Comparison of ENCODE assay signal across 8 mouse cellular contexts in the genomic region with DNA sequence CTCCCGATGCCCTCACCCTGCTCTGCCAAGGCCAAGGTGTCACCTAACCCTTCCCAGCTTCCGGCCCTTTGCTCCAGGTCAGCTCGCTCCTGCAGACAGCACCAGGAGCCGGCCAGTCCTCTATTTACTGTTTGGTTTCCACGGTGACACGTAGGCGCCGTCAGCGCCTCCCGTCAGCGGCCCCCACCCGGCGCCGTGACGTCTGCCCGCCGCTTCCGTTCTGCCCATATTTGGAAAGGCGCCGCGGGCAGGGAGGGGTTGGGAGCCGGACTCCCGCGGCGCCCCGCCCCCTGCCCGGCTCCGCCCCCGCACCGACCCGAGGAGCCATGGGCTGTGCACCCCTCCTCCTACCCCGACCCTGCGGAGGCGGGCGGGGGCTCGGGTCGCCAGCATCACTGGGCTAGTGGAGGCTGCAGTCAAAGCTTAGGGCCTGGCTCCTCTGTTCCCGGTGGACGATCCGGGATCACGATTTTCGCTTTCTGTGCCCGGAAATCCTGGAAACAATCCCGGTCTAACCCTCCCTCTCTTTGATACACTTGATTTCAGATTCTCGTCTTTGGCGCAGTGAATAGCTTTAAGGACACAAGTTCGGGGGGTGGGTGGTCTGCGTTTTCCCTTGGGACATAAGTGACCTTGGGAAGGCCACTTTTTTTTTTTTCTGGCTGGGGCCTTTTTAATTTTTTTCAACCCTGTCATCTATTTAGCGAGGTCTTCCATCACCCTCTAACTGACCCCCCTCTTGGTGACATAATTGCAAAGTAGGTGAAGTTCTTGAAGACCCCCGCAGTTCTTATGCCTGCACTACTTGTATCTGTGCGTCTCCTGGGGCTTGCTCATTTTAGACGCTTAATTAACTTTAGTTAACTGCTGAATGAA. TPM values are rescaled to one million over a fixed set of nuclear protein-coding genes. Genes with fewer than 3 reads are reported as not detected.
DNase-seq lines count a peak whose midpoint lies in the region; ATAC-seq and TF ChIP-seq lines count a peak whose summit lies in the region.

No protein-coding gene starts in this region.

- peak overlapping the region; percentile 88 for H3K4me3 ChIP-seq in ES-Bruce4 (ENCODE audit: low read depth, low read length)
- H3K4me3 ChIP-seq in forebrain, embryonic 13.5 days, result peak overlapping the region; percentile 47
- peak overlapping the region; percentile 66 for H3K4me3 ChIP-seq in liver, embryonic 16.5 days (ENCODE audit: low read depth, low read length)
- peak overlapping the region; percentile 48 for H3K4me3 ChIP-seq in neural tube, embryonic 12.5 days
- peak overlapping the region; percentile 71 for H3K4me3 ChIP-seq in stomach, postnatal 0 days (ENCODE audit: low read depth, low read length)

- peak; percentile 97 for ATAC-seq in forebrain, embryonic 13.5 days
- ATAC-seq in liver, embryonic 16.5 days (ENCODE audit: low read depth), result peak; percentile 97
- ATAC-seq in neural tube, embryonic 12.5 days (ENCODE audit: low FRiP score, low read depth), result peak; percentile 93
- peak; percentile 97 for ATAC-seq in stomach, postnatal 0 days (ENCODE audit: low FRiP score, low TSS enrichment)

- H3K4me2 ChIP-seq in forebrain, embryonic 13.5 days, result peak overlapping the region; percentile 73
- peak overlapping the region; percentile 84 for H3K4me2 ChIP-seq in liver, embryonic 16.5 days (ENCODE audit: low read depth, low read length)
- H3K4me2 ChIP-seq in neural tube, embryonic 12.5 days (replicated peaks), result peak overlapping the region; percentile 73
- peak overlapping the region; percentile 84 for H3K4me2 ChIP-seq in stomach, postnatal 0 days (replicated peaks; ENCODE audit: low read depth)

- no peaks in the 10 kb centered on the region for H3K9me3 ChIP-seq in ES-Bruce4 (replicated peaks; ENCODE audit: control insufficient read depth, insufficient read depth, low read length, poor library complexity, severe bottlenecking)
- H3K9me3 ChIP-seq in forebrain, embryonic 13.5 days (replicated peaks), result no peaks in the 10 kb centered on the region
- no peaks in the 10 kb centered on the region for H3K9me3 ChIP-seq in liver, embryonic 16.5 days (replicated peaks; ENCODE audit: control insufficient read depth, low read length)
- no peaks in the 10 kb centered on the region for H3K9me3 ChIP-seq in neural tube, embryonic 12.5 days
- no peaks in the 10 kb centered on the region for H3K9me3 ChIP-seq in stomach, postnatal 0 days (ENCODE audit: control insufficient read depth, low read length)

- under 1% methylated on average over 50 of the region's 52 CpGs for WGBS in forebrain, embryonic 13.5 days
- under 1% methylated on average over 52 of the region's 52 CpGs for WGBS in large intestine, adult 2 months
- under 1% methylated on average over 52 of the region's 52 CpGs for WGBS in liver, embryonic 16.5 days (ENCODE audit: insufficient replicate concordance)
- under 1% methylated on average over 52 of the region's 52 CpGs for WGBS in neural tube, embryonic 12.5 days
- WGBS in stomach, postnatal 0 days, result under 1% methylated on average over 50 of the region's 52 CpGs

- H3K4me1 ChIP-seq in ES-Bruce4 (ENCODE audit: control insufficient read depth, insufficient read depth, low read length), result no peaks in the 10 kb centered on the region
- H3K4me1 ChIP-seq in forebrain, embryonic 13.5 days, result peaks cover 19% of the 10 kb centered on the region
- peaks cover 17% of the 10 kb centered on the region for H3K4me1 ChIP-seq in liver, embryonic 16.5 days (ENCODE audit: control insufficient read depth, low read depth, low read length)
- H3K4me1 ChIP-seq in neural tube, embryonic 12.5 days, result peaks cover 21% of the 10 kb centered on the region
- H3K4me1 ChIP-seq in stomach, postnatal 0 days (replicated peaks; ENCODE audit: control insufficient read depth, insufficient read depth), result no peaks in the 10 kb centered on the region

- no peak for TF ChIP-seq EP300 in ES-Bruce4 (IDR thresholded peaks at IDR 0.05; ENCODE audit: insufficient read depth, low read depth, low read length)
- TF ChIP-seq EP300 in stomach, postnatal 0 days (optimal IDR thresholded peaks at IDR 0.05), result no peak

- no peak for TF ChIP-seq POLR2A in ES-Bruce4 (IDR thresholded peaks at IDR 0.05; ENCODE audit: insufficient read depth, low read length)

- no peaks in the 10 kb centered on the region for H3K27me3 ChIP-seq in ES-Bruce4 (ENCODE audit: control insufficient read depth, insufficient read depth, low read length, poor library complexity, severe bottlenecking)
- peaks cover 16% of the 10 kb centered on the region; the same call in 1 of the 2 replicates for H3K27me3 ChIP-seq in forebrain, embryonic 13.5 days
- peaks cover 21% of the 10 kb centered on the region for H3K27me3 ChIP-seq in liver, embryonic 16.5 days (ENCODE audit: control insufficient read depth, insufficient read depth, low read depth, low read length)
- H3K27me3 ChIP-seq in neural tube, embryonic 12.5 days (replicated peaks), result no peaks in the 10 kb centered on the region
- no peaks in the 10 kb centered on the region for H3K27me3 ChIP-seq in stomach, postnatal 0 days (ENCODE audit: control insufficient read depth, insufficient read depth, low read length)

- H3K9ac ChIP-seq in ES-Bruce4 (ENCODE audit: low read depth, poor library complexity, severe bottlenecking), result peak overlapping the region; percentile 34
- H3K9ac ChIP-seq in forebrain, embryonic 13.5 days, result peak overlapping the region; percentile 57
- H3K9ac ChIP-seq in liver, embryonic 16.5 days (ENCODE audit: low read depth, low read length), result peak overlapping the region; percentile 44
- peak overlapping the region; percentile 65 for H3K9ac ChIP-seq in neural tube, embryonic 12.5 days
- peak overlapping the region; percentile 73 for H3K9ac ChIP-seq in stomach, postnatal 0 days (ENCODE audit: low read length)

- TF ChIP-seq CTCF in ES-Bruce4 (IDR thresholded peaks at IDR 0.05; ENCODE audit: low read depth, low read length), result no peak
- TF ChIP-seq CTCF in stomach, postnatal 0 days (IDR thresholded peaks at IDR 0.05; ENCODE audit: low read depth), result no peak

- H3K36me3 ChIP-seq in ES-Bruce4 (ENCODE audit: control insufficient read depth, insufficient read depth, low read length, poor library complexity, severe bottlenecking), result no peaks in the 10 kb centered on the region
- H3K36me3 ChIP-seq in forebrain, embryonic 13.5 days (ENCODE audit: poor library complexity, severe bottlenecking), result no peaks in the 10 kb centered on the region
- H3K36me3 ChIP-seq in liver, embryonic 16.5 days (ENCODE audit: control insufficient read depth, insufficient read depth), result no peaks in the 10 kb centered on the region
- H3K36me3 ChIP-seq in neural tube, embryonic 12.5 days, result no peaks in the 10 kb centered on the region
- no peaks in the 10 kb centered on the region for H3K36me3 ChIP-seq in stomach, postnatal 0 days (ENCODE audit: control insufficient read depth, insufficient read depth, low read length)

- peak; percentile 90 for DNase-seq in c-Kit-positive CD71-positive TER-119-positive erythroid progenitor cells, embryonic 14.5 days (ENCODE audit: low spot score)
- DNase-seq in heart, postnatal 10 days, result peak; percentile 97 to 98
- DNase-seq in large intestine, adult 2 months (ENCODE audit: low read depth, low spot score), result peak; percentile 90
- DNase-seq in stomach, postnatal 0 days (ENCODE audit: low spot score), result peak; percentile 98

- no peak overlapping the region for H3K27ac ChIP-seq in ES-Bruce4 (ENCODE audit: insufficient read depth, low read length)
- H3K27ac ChIP-seq in forebrain, embryonic 13.5 days, result peak overlapping the region; percentile 55; the same call in 1 of the 2 replicates
- H3K27ac ChIP-seq in liver, embryonic 16.5 days (ENCODE audit: low read length), result no peak overlapping the region
- 0 out of 2 replicates have a peak overlapping the region, but pooled peaks have one; percentile 42 for H3K27ac ChIP-seq in neural tube, embryonic 12.5 days
- peak overlapping the region; percentile 90 for H3K27ac ChIP-seq in stomach, postnatal 0 days (replicated peaks)

- intact Hi-C loops in heart, postnatal 10 days (cut with DNase I), result loop anchor here (2.0 to 10.0 kb wide), 2 partner anchors 49 to 111 kb away; partner anchors contain the start of gene Tmed10

RNA-seq across cellular contexts. Expression of gene Fos, which starts 12.4 kb away (rescaled TPM):
- polyA plus RNA-seq in ES-Bruce4 (2011; ENCODE audit: insufficient read depth, insufficient read length, low read depth, missing spikeins), result 4.8 and 7.3 TPM in 2 replicates
- polyA plus RNA-seq in forebrain, embryonic 13.5 days (2015; fragmentation: Nextera tagmentation; extraction: Ambion mirVana), result 1.1 and 1.2 TPM in 2 replicates
- total RNA-seq in heart, postnatal 10 days (2021), result 1 to 10 TPM; 1.8 to 3.3 TPM
- 46.5 and 153 TPM in 2 replicates for polyA plus RNA-seq in large intestine, adult 2 months (2012; rRNA removed)
- 1.1 and 1.6 TPM in 2 replicates for polyA plus RNA-seq in liver, embryonic 16.5 days (2015; fragmentation: Nextera tagmentation; extraction: Ambion mirVana)
- polyA plus RNA-seq in neural tube, embryonic 12.5 days (2016; fragmentation: Nextera tagmentation; extraction: Ambion mirVana), result 1.2 and 2.2 TPM in 2 replicates
- 18.2 and 23.2 TPM in 2 replicates for polyA plus RNA-seq in stomach, postnatal 0 days (2015; fragmentation: Nextera tagmentation; extraction: Ambion mirVana)

Comparison
In these comparisons a context has a peak if more than half of its experiments do, and no peak if none do; other contexts are left out.
1. H3K27ac ChIP-seq: peak in forebrain, embryonic 13.5 days (single experiment), neural tube, embryonic 12.5 days (single experiment) and stomach, postnatal 0 days (single experiment); none in ES-Bruce4 (single experiment) and liver, embryonic 16.5 days (single experiment).
2. Peak in every context shown above with its lines, with median percentiles within 50 percentile points of each other: H3K4me3 ChIP-seq, H3K9ac ChIP-seq, DNase-seq, ATAC-seq and H3K4me2 ChIP-seq.